Comparison of ENCODE assay signal across 8 mouse cellular contexts in genomic region chr2:180581002-180581401, GRCm38 (mm10). TPM values are rescaled to one million over a fixed set of nuclear protein-coding genes. Genes with fewer than 3 reads are reported as not detected.
DNase-seq lines count a peak whose midpoint lies in the region; ATAC-seq and TF ChIP-seq lines count a peak whose summit lies in the region.

Gene Mrgbp, plus strand, starts transcription at chr2:180581304.

- H3K4me2 ChIP-seq in kidney, postnatal 0 days (ENCODE audit: low read length), result no peak within 1 kb of the TSS
- no peak within 1 kb of the TSS for H3K4me2 ChIP-seq in forebrain, postnatal 0 days (ENCODE audit: low read depth)
- H3K4me2 ChIP-seq in intestine, embryonic 14.5 days (ENCODE audit: low read length), result no peak within 1 kb of the TSS

- no peak for ATAC-seq in kidney, postnatal 0 days (replicated peaks; ENCODE audit: low FRiP score, low read depth)
- no peak for ATAC-seq in forebrain, postnatal 0 days
- no peak for ATAC-seq in intestine, embryonic 14.5 days (replicated peaks; ENCODE audit: low FRiP score, low TSS enrichment, low read depth)

- 59% methylated on average over 3 of the region's 3 CpGs for WGBS in kidney, postnatal 0 days
- 69% methylated on average over 3 of the region's 3 CpGs for WGBS in forebrain, postnatal 0 days
- 64% methylated on average over 3 of the region's 3 CpGs for WGBS in intestine, embryonic 14.5 days

- H3K9me3 ChIP-seq in kidney, postnatal 0 days (replicated peaks; ENCODE audit: low read length), result no peaks in the 10 kb centered on the region
- H3K9me3 ChIP-seq in forebrain, postnatal 0 days (ENCODE audit: low read length), result no peaks in the 10 kb centered on the region
- no peaks in the 10 kb centered on the region for H3K9me3 ChIP-seq in intestine, embryonic 14.5 days (ENCODE audit: control insufficient read depth, low read length)

- 0 out of 2 replicates have a peak, but pooled peaks cover 7% of the 10 kb centered on the region for H3K36me3 ChIP-seq in kidney, postnatal 0 days (ENCODE audit: insufficient read depth, low read length)
- peaks cover 13% of the 10 kb centered on the region for H3K36me3 ChIP-seq in forebrain, postnatal 0 days (ENCODE audit: insufficient read depth)
- peaks cover 16% of the 10 kb centered on the region for H3K36me3 ChIP-seq in intestine, embryonic 14.5 days (ENCODE audit: control insufficient read depth, insufficient read depth, low read length)

- DNase-seq in kidney, postnatal 0 days (ENCODE audit: low spot score), result no peak
- DNase-seq in kidney, adult 11 months, result no peak
- no peak for DNase-seq in adrenal gland, adult 18-20 months (ENCODE audit: low spot score in 2 of 2)
- no peak for DNase-seq in forebrain, postnatal 0 days
- DNase-seq in intestine, embryonic 14.5 days (ENCODE audit: low spot score), result no peak
- peak; percentile 72 for DNase-seq in lung, postnatal 10 days
- DNase-seq in urinary bladder, postnatal 25 days (ENCODE audit: low spot score), result peak; percentile 17
- no peak for DNase-seq in frontal cortex, postnatal 25 days (ENCODE audit: low spot score in 2 of 2)

- H3K4me1 ChIP-seq in kidney, postnatal 0 days (replicated peaks; ENCODE audit: insufficient read depth, low read length), result 0 out of 2 replicates have a peak, but pooled peaks cover 9% of the 10 kb centered on the region
- H3K4me1 ChIP-seq in forebrain, postnatal 0 days (ENCODE audit: insufficient read depth), result peaks cover 8% of the 10 kb centered on the region
- H3K4me1 ChIP-seq in intestine, embryonic 14.5 days (replicated peaks; ENCODE audit: control insufficient read depth, insufficient read depth, low read length), result peaks cover 9% of the 10 kb centered on the region

- no peak within 1 kb of the TSS for H3K4me3 ChIP-seq in kidney, postnatal 0 days (replicated peaks; ENCODE audit: low read depth, low read length)
- H3K4me3 ChIP-seq in forebrain, postnatal 0 days (ENCODE audit: low read depth, low read length), result no peak within 1 kb of the TSS
- H3K4me3 ChIP-seq in intestine, embryonic 14.5 days (ENCODE audit: low read depth, low read length), result no peak within 1 kb of the TSS

- no peak within 1 kb of the TSS for H3K9ac ChIP-seq in kidney, postnatal 0 days (ENCODE audit: low read depth, low read length)
- H3K9ac ChIP-seq in forebrain, postnatal 0 days, result no peak within 1 kb of the TSS
- H3K9ac ChIP-seq in intestine, embryonic 14.5 days (ENCODE audit: low read length), result no peak within 1 kb of the TSS

- TF ChIP-seq CTCF in kidney, postnatal 0 days (IDR thresholded peaks at IDR 0.05; ENCODE audit: low read depth), result no peak
- TF ChIP-seq CTCF in forebrain, postnatal 0 days (IDR thresholded peaks at IDR 0.05; ENCODE audit: low read depth), result no peak

- H3K27me3 ChIP-seq in kidney, postnatal 0 days (ENCODE audit: insufficient read depth, low read length), result no peaks in the 10 kb centered on the region
- H3K27me3 ChIP-seq in forebrain, postnatal 0 days (ENCODE audit: insufficient read depth, low read length), result 0 out of 2 replicates have a peak, but pooled peaks cover 3% of the 10 kb centered on the region
- 0 out of 2 replicates have a peak, but pooled peaks cover 3% of the 10 kb centered on the region for H3K27me3 ChIP-seq in intestine, embryonic 14.5 days (replicated peaks; ENCODE audit: control insufficient read depth, insufficient read depth, low read length)

- no peak within 1 kb of the TSS for H3K27ac ChIP-seq in kidney, postnatal 0 days
- no peak within 1 kb of the TSS for H3K27ac ChIP-seq in forebrain, postnatal 0 days (ENCODE audit: low read depth, low read length)
- no peak within 1 kb of the TSS for H3K27ac ChIP-seq in intestine, embryonic 14.5 days (ENCODE audit: low read depth)

RNA-seq across cellular contexts. Expression of gene Mrgbp, which starts in this region (rescaled TPM):
- 32.1 and 34.1 TPM in 2 replicates for polyA plus RNA-seq in kidney, postnatal 0 days (2015; fragmentation: Nextera tagmentation; extraction: Ambion mirVana)
- total RNA-seq in adrenal gland, adult 18-20 months (2021), result 10 to 100 TPM; 14.5 to 17.2 TPM
- 55.0 and 63.2 TPM in 2 replicates for total RNA-seq in forebrain, postnatal 0 days (2014; rRNA removed)
- 31.8 and 34.2 TPM in 2 replicates for polyA plus RNA-seq in forebrain, postnatal 0 days (2015; fragmentation: Nextera tagmentation; extraction: Ambion mirVana)
- 26.2 and 27.3 TPM in 2 replicates for polyA plus RNA-seq in intestine, embryonic 14.5 days (2014; fragmentation: Nextera tagmentation; extraction: Ambion mirVana)

Comparison
In these comparisons a context has a peak if more than half of its experiments do, and no peak if none do; other contexts are left out.
1. DNase-seq: peak in lung, postnatal 10 days (single experiment) and urinary bladder, postnatal 25 days (single experiment); none in kidney, postnatal 0 days (single experiment), kidney, adult 11 months (single experiment), adrenal gland, adult 18-20 months (0 of 2), forebrain, postnatal 0 days (single experiment), intestine, embryonic 14.5 days (single experiment) and frontal cortex, postnatal 25 days (0 of 2).